Mouse (Mus musculus) MEL (cell line): ENCODE data around the gene Scamp5. TPM values are rescaled to one million over a fixed set of nuclear protein-coding genes. Genes with fewer than 3 reads are reported as not detected.
A peak's percentile ranks its signal among the peaks of the same experiment; 100 is the strongest.

ENCODE experiments used
- DNase-seq: peaks from one replicate; pipeline ENCODE4 v3.0.0; 2011; ENCODE audit warnings: low read depth, low spot score
- H3K27ac ChIP-seq: 2 replicates; pipeline ENCODE4 v1.5.1; 2012; ENCODE audit warnings: low read depth, mild to moderate bottlenecking, control low read depth, low read length, moderate library complexity; ENCODE audit not compliant: control insufficient read depth
- H3K27me3 ChIP-seq, 2 experiments: fragments of 150-350 bp in 1 of 2; sonication (generic) in 1 of 2; 2 replicates each; pipeline ENCODE4 v1.6.1; 2012; ENCODE audit warnings: low read length in 2 of 2, mild to moderate bottlenecking in 2 of 2, improper control_type of control experiment in 1 of 2, moderate library complexity in 1 of 2; ENCODE audit not compliant: insufficient read depth in 2 of 2, control insufficient read depth in 1 of 2
- H3K36me3 ChIP-seq, 2 experiments: 2 replicates each; pipeline ENCODE4 v1.6.1; 2012 to 2014; ENCODE audit warnings: low read length in 2 of 2, improper control_type of control experiment in 1 of 2, inconsistent platforms in 1 of 2, mild to moderate bottlenecking in 1 of 2; ENCODE audit not compliant: insufficient read depth in 2 of 2, control insufficient read depth in 1 of 2
- H3K4me1 ChIP-seq, 2 experiments: fragments of 150-350 bp in 1 of 2; sonication (generic) in 1 of 2; 2 replicates each; pipeline ENCODE4 v1.6.1; 2012; ENCODE audit warnings: low read length in 2 of 2, improper control_type of control experiment in 1 of 2, mild to moderate bottlenecking in 1 of 2; ENCODE audit not compliant: insufficient read depth in 2 of 2, control insufficient read depth in 1 of 2
- H3K4me3 ChIP-seq, 2 experiments: fragments of 150-350 bp in 1 of 2; sonication (generic) in 1 of 2; 2 replicates each; pipeline ENCODE4 v1.5.1; 2012; ENCODE audit warnings: low read depth in 2 of 2, low read length in 2 of 2, mild to moderate bottlenecking in 2 of 2, moderate library complexity in 2 of 2, control low read depth in 1 of 2, improper control_type of control experiment in 1 of 2; ENCODE audit not compliant: control insufficient read depth in 1 of 2, insufficient read depth in 1 of 2
- H3K79me2 ChIP-seq: 2 replicates; pipeline ENCODE4 v1.6.1; 2012; ENCODE audit warnings: mild to moderate bottlenecking, low read length, moderate library complexity; ENCODE audit not compliant: control insufficient read depth, poor library complexity, insufficient read depth
- H3K9ac ChIP-seq: 2 replicates; pipeline ENCODE4 v1.6.1; 2012; ENCODE audit warnings: low read depth, mild to moderate bottlenecking, control low read depth, low read length, moderate library complexity; ENCODE audit not compliant: control insufficient read depth, poor library complexity, severe bottlenecking
- H3K9me3 ChIP-seq: fragments of 150-350 bp; sonication (generic); replicated peaks from 2 replicates; pipeline ENCODE4 v1.6.1; 2012; ENCODE audit warnings: mild to moderate bottlenecking, low read length, improper control_type of control experiment, moderate library complexity; ENCODE audit not compliant: insufficient read depth
- BHLHE40 ChIP-seq: IDR thresholded peaks from 2 replicates; pipeline ENCODE4 v1.6.1; 2012; ENCODE audit warnings: low read depth, mild to moderate bottlenecking, inconsistent platforms, low read length, improper control_type of control experiment, borderline replicate concordance
- ELF1 ChIP-seq: IDR thresholded peaks from 2 replicates; pipeline ENCODE4 v1.6.1; 2014; ENCODE audit warnings: low read depth, mild to moderate bottlenecking, inconsistent platforms, low read length, improper control_type of control experiment, moderate library complexity
- GABPA ChIP-seq: IDR thresholded peaks from 2 replicates; pipeline ENCODE4 v1.6.1; 2012; ENCODE audit warnings: low read depth, mild to moderate bottlenecking, inconsistent platforms, low read length, improper control_type of control experiment, moderate library complexity
- JUND ChIP-seq: IDR thresholded peaks from 2 replicates; pipeline ENCODE4 v1.6.1; 2011; ENCODE audit warnings: low read depth, mild to moderate bottlenecking, improper control_type of control experiment, low read length
- MAFK ChIP-seq: IDR thresholded peaks from 2 replicates; pipeline ENCODE4 v1.6.1; 2011; ENCODE audit warnings: low read depth, mild to moderate bottlenecking, low read length, improper control_type of control experiment, borderline replicate concordance
- MAX ChIP-seq: IDR thresholded peaks from 2 replicates; pipeline ENCODE4 v1.6.1; 2011; ENCODE audit warnings: low read length, improper control_type of control experiment
- MEF2A ChIP-seq: IDR thresholded peaks from 2 replicates; pipeline ENCODE4 v1.6.1; 2014; ENCODE audit warnings: low read depth, mild to moderate bottlenecking, inconsistent platforms, low read length, improper control_type of control experiment; ENCODE audit not compliant: poor library complexity, insufficient replicate concordance, severe bottlenecking; ENCODE audit errors: extremely low read depth
- NELFE ChIP-seq: IDR thresholded peaks from 2 replicates; pipeline ENCODE4 v1.6.1; 2011; ENCODE audit warnings: low read depth, low read length, improper control_type of control experiment
- POLR2AphosphoS2 ChIP-seq: IDR thresholded peaks from 2 replicates; pipeline ENCODE4 v1.6.1; 2011; ENCODE audit warnings: low read length, improper control_type of control experiment
- POLR2AphosphoS5 ChIP-seq: IDR thresholded peaks from 2 replicates; pipeline ENCODE4 v1.6.1; 2012; ENCODE audit warnings: low read depth, borderline replicate concordance, mild to moderate bottlenecking, inconsistent platforms, low read length, moderate library complexity, mixed read lengths
- SIN3A ChIP-seq: IDR thresholded peaks from 2 replicates; pipeline ENCODE4 v1.6.1; 2012; ENCODE audit warnings: low read length, improper control_type of control experiment, inconsistent platforms
- SMC3 ChIP-seq: IDR thresholded peaks from 2 replicates; pipeline ENCODE4 v1.6.1; 2011; ENCODE audit warnings: low read depth, low read length, improper control_type of control experiment
- TCF12 ChIP-seq: IDR thresholded peaks from 2 replicates; pipeline ENCODE4 v1.6.1; 2014; ENCODE audit warnings: low read depth, mild to moderate bottlenecking, inconsistent platforms, low read length, improper control_type of control experiment, moderate library complexity
- USF2 ChIP-seq, 2 experiments: IDR thresholded peaks; 2 replicates each; pipeline ENCODE4 v1.6.1; 2011 to 2012; ENCODE audit warnings: improper control_type of control experiment in 2 of 2, low read length in 2 of 2, borderline replicate concordance in 1 of 2, inconsistent platforms in 1 of 2, low read depth in 1 of 2, mild to moderate bottlenecking in 1 of 2; ENCODE audit not compliant: insufficient read depth in 1 of 2
- ZC3H11A ChIP-seq: IDR thresholded peaks from 2 replicates; pipeline ENCODE4 v1.6.1; 2012; ENCODE audit warnings: low read depth, mild to moderate bottlenecking, inconsistent platforms, low read length, improper control_type of control experiment
- ZKSCAN1 ChIP-seq: IDR thresholded peaks from 2 replicates; pipeline ENCODE4 v1.6.1; 2012; ENCODE audit warnings: low read depth, mild to moderate bottlenecking, inconsistent platforms, low read length, improper control_type of control experiment, moderate library complexity
- ZMIZ1 ChIP-seq: IDR thresholded peaks from 2 replicates; pipeline ENCODE4 v1.6.1; 2012; ENCODE audit warnings: low read depth, mild to moderate bottlenecking, inconsistent platforms, low read length, improper control_type of control experiment, moderate library complexity
- ZNF384 ChIP-seq: IDR thresholded peaks from 2 replicates; pipeline ENCODE4 v1.6.1; 2012; ENCODE audit warnings: low read depth, mild to moderate bottlenecking, inconsistent platforms, low read length, improper control_type of control experiment
- polyA plus RNA-seq, 2 experiments: library from polyadenylated mRNA; stranded (reverse) in 1 of 2; unstranded in 1 of 2; fragments of >175 nt in 1 of 2; fragments of >200 nt in 1 of 2; gene quantifications; 2 replicates each; pipeline versions ENCODE4 v1.2.1 to v1.2.4; 2012; ENCODE audit warnings: low replicate concordance in 2 of 2, low read depth in 1 of 2; ENCODE audit not compliant: insufficient read length in 2 of 2, insufficient read depth in 1 of 2, missing spikeins in 1 of 2
- total RNA-seq: library from RNA; depleted of rRNA; stranded (reverse); fragments of 300-350 nt; gene quantifications from 2 replicates; pipeline ENCODE4 v1.2.3, GENCODE M21; 2012

The Scamp5 gene
- total and polyA plus RNA-seq, 3 experiments, result 2.3 to 4.3 TPM; not detected in 1

DNA sequence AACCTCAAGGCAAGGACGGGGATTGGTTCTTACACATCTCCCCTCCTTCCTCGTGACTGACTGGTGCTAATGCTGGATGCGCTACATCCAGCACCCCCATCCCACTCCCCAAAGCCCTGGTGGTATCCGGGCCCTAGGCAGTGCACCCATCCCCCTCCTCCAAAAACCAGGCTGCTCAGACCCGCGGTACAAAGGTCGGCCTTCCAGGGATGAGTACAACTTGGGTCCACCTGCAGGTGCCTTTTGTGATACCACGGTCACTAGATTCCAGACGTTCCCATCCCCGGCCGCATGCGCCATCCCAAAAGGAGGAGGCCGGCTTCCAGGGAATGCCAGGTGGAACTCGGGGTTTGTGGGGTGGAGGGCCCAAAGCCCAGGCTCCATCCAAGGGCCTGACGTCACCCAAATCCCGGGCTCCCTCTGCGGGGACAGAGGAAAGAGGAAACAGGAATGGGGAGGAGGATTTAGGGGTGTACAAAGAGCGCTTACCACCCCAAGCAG lies 539 bp downstream of the Scamp5 start:
- H3K27me3 ChIP-seq, result peaks cover 0 to under 1% of the 10 kb centered on the region in 2 experiments; a peak in 1 of 4 replicates
- H3K79me2 ChIP-seq, result no peaks in the 10 kb centered on the region; the same call in 1 of the 2 replicates
- no peak for TF ChIP-seq MAFK
- no peak for TF ChIP-seq ZMIZ1
- TF ChIP-seq MEF2A, result no peak
- TF ChIP-seq ZC3H11A, result no peak
- no peak for TF ChIP-seq TCF12
- no peak for TF ChIP-seq JUND
- no peak for TF ChIP-seq ZNF384
- TF ChIP-seq ELF1, result no peak
- TF ChIP-seq POLR2AphosphoS2, result no peak
- H3K4me3 ChIP-seq, result peak overlapping the region; percentile 12 to 60; a peak in 3 of 4 replicates
- H3K9me3 ChIP-seq, result no peaks in the 10 kb centered on the region
- H3K4me1 ChIP-seq, result peaks cover 0 to 8% of the 10 kb centered on the region in 2 experiments; a peak in 2 of 4 replicates
- H3K9ac ChIP-seq, result peak overlapping the region; percentile 67
- no peak overlapping the region for H3K27ac ChIP-seq
- no peaks in the 10 kb centered on the region for H3K36me3 ChIP-seq
- peak; percentile 4 for DNase-seq

DNA sequence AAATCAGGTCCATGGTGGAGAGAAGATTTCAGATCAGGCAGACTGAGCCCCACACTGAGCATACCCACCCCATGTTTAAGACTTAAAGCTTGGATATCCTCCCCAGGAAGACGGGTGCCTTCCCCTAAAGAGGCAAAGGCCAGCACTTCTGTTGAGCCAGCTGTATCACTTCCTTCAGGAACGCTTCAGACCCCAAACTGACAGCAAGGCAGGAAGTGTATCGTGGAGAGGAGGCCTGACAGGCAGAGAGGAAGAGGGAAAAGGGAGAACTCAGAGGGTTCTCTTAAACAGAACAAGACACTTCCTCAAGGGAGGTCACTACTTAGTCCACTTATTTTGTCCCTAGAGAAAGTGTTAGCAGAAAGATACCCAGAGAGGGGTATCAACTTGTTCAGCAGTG lies 1.8 kb downstream of the Scamp5 start:
- no peaks in the 10 kb centered on the region for H3K27me3 ChIP-seq
- no peaks in the 10 kb centered on the region for H3K9me3 ChIP-seq
- no peak for TF ChIP-seq ZMIZ1
- TF ChIP-seq ZKSCAN1, result no peak
- TF ChIP-seq MAX, result no peak
- no peak for TF ChIP-seq BHLHE40
- no peak for TF ChIP-seq GABPA
- no peak for TF ChIP-seq POLR2AphosphoS5
- no peak for TF ChIP-seq NELFE
- TF ChIP-seq SIN3A, result no peak
- TF ChIP-seq USF2 (IDR thresholded peaks at IDR 0.05; ENCODE audit: borderline replicate concordance in 1 of 2, insufficient read depth in 1 of 2, low read depth in 1 of 2, low read length in 2 of 2), result no peak
- no peak for TF ChIP-seq SMC3
- no peak for TF ChIP-seq TCF12
- no peaks in the 10 kb centered on the region; the same call in 1 of the 2 replicates for H3K79me2 ChIP-seq
- peak; percentile 8 for DNase-seq
- H3K9ac ChIP-seq, result no peak overlapping the region
- H3K36me3 ChIP-seq, result no peaks in the 10 kb centered on the region
- no peak overlapping the region for H3K27ac ChIP-seq
- no peak overlapping the region for H3K4me3 ChIP-seq
- peaks cover 0 to 8% of the 10 kb centered on the region in 2 experiments; a peak in 2 of 4 replicates for H3K4me1 ChIP-seq
